Mouse (Mus musculus) gastrocnemius, postnatal 36 days (tissue): Measurements from ENCODE around the gene Scp2. TPM values are rescaled to one million over a fixed set of nuclear protein-coding genes. Genes with fewer than 3 reads are reported as not detected.
A peak's percentile ranks its signal among the peaks of the same experiment; 100 is the strongest.
"Not testable (repeated sequence)": the region's sequence is repeated elsewhere in the genome, so short reads cannot be mapped to it uniquely, and the experiment has no call there.

Experiments
- DNase-seq, 2 experiments: peaks; one replicate each; pipeline ENCODE4 v3.0.0; 2022
- intact Hi-C: fragments of 180-260 bp; cut with DNase I; formaldehyde crosslinking; loops from one replicate; pipeline ENCODE4 v1.15.1; 2025
- long read RNA-seq, 2 experiments: library from polyadenylated mRNA; stranded (forward); transcript quantifications; one replicate each; pipeline ENCODE4 v2.0.0; 2021
- total RNA-seq, 2 experiments: library from RNA; stranded (reverse); gene quantifications; 2 replicates each; pipeline ENCODE4 v1.2.3; 2021

The Scp2 gene
- total RNA-seq, result 100 to 1,000 TPM; 141 to 145 TPM
- long read RNA-seq, experiment 1, transcript Scp2-202 (5 exons, 772 nt), result major isoform, 271 of 314 reads
- long read RNA-seq, experiment 1, transcript Scp2-201 (16 exons, 2,640 nt), result minor isoform, 25 of 314 reads
- long read RNA-seq, experiment 1, partial matches to known transcripts, result 10 of 314 reads
- long read RNA-seq, experiment 1, other reads (novel, unspliced or antisense), result 4 of 314 reads
- long read RNA-seq, experiment 2, transcript Scp2-201 (16 exons, 2,640 nt), result minor isoform, 20 of 479 reads
- long read RNA-seq, experiment 2, transcript Scp2-202 (5 exons, 772 nt), result major isoform, 331 of 479 reads
- long read RNA-seq, experiment 2, partial matches to known transcripts, result 15 of 479 reads
- long read RNA-seq, experiment 2, other reads (novel, unspliced or antisense), result 112 of 479 reads

DNA sequence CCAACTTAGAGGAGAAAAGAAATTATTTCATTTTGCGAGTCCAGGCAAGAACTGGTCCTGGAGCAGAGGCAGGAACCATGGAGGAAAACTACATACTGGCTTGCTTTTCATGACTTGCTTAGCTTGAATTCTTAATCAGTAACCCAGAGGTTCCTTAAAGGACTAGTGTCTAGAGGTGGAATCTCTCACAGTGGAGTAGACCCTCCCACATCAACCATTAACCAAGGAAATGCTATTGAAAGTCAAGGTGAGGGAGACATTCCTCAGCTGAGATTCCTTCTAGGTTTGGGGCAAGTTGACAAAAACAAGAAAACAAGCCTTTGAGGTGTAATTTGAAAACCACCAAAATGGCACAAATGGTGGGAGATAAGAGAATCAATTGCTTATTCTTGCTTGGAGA is at the start of gene Scp2:
Gene Scp2, minus strand, starts transcription at position 119 of the 400 bp plus-strand sequence.
- DNase-seq, result no peak
- intact Hi-C loops, result no loop called here

- intact Hi-C loops, result no loop called here
- DNase-seq, result no peak
These were observed 48.1 kb upstream of the Scp2 start for GRCm38 (mm10) chr4:108192821-108193323.

GRCm38 (mm10) chr4:108182278-108182677 is 37.5 kb upstream of the Scp2 start:
- intact Hi-C loops, result no loop called here
- no peak for DNase-seq

GRCm38 (mm10) chr4:108168056-108168455 is 23.3 kb upstream of the Scp2 start:
- intact Hi-C loops, result loop anchor here (10.0 kb wide), 1 partner anchor 157 kb away; the partner anchor contains the start of gene Coa7
- DNase-seq, result no peak

DNA sequence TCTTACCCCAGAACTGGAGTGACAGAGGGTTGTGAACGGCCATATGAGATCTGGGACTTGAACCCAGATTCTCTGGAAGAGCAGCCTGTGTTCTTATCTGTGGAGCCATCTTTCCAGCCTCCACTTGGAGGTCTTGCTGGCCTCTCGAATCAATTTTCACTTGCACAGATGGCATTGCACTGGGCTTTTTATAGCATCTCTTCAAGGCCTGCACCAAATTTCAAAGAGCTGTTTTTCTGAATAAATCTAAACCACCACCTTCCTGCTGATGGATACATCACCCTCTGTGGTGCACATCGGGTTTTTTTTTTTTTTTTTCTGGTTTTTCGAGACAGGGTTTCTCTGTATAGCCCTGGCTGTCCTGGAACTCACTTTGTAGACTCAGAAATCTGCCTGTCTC is 22.1 kb upstream of the Scp2 start:
- intact Hi-C loops, result loop anchor here (10.0 kb wide), 1 partner anchor 158 kb away; the partner anchor contains the start of gene Coa7

DNA sequence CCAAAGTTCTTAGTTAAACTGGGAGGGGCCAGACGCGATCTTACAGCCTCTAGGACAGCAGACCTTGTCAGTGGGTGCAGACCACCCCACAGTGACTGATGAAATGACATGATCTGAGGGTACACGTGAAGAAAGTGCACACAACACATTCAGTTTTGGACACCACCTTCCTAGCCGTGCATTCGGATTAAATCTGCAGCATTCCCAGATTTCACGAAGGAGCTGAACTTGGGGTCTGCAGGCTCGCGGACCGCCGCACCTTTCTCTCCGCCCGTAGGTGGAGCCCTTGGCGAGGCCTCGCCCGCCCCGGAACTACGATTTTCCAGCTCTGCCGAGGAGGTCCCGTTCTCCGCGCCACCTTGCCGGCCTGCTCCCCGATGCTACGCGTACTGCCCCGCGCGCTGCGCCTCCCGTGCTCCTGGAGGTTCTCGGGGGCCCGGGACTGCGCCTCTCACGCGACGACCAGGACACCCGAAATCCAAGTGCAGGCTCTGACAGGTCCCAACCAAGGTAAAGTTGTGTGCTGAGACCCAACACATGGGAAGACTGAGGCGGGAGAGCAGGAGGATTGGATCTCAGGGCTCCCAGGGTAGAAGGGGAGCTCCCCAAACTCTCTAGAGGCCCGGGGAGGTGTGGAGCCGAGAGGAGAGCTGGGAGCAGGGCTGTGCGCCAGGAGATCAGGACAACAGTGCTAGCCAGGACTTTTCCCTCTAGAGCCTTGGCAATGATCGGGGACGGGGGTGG is 20.5 kb upstream of the Scp2 start, which contains the start of gene Echdc2:
Gene Echdc2, plus strand, starts transcription at position 286 of the 744 bp plus-strand sequence.
- peak; percentile 13 to 21 for DNase-seq

More for the DNA sequence above, 22.1 kb upstream of the Scp2 start:
- no peak for DNase-seq

GRCm38 (mm10) chr4:108163291-108163690 is 18.5 kb upstream of the Scp2 start:
- intact Hi-C loops, result loop anchor here (10.0 kb wide), 1 partner anchor 162 kb away; the partner anchor contains the start of gene Coa7
- DNase-seq, result no peak

More for the DNA sequence above, 20.5 kb upstream of the Scp2 start, which contains the start of gene Echdc2:
- intact Hi-C loops, result loop anchor here (10.0 kb wide), 1 partner anchor 159 kb away; the partner anchor contains the start of gene Coa7

GRCm38 (mm10) chr4:108161936-108162335 is 17.1 kb upstream of the Scp2 start:
- DNase-seq, result no peak
- intact Hi-C loops, result loop anchor here (10.0 kb wide), 1 partner anchor 163 kb away; the partner anchor contains the start of gene Coa7

GRCm38 (mm10) chr4:108155141-108155540 is 10.3 kb upstream of the Scp2 start:
- intact Hi-C loops, DNase-seq: not testable (repeated sequence)

GRCm38 (mm10) chr4:108145554-108145953 is 756 bp upstream of the Scp2 start:
- DNase-seq, intact Hi-C loops: not testable (repeated sequence)

DNA sequence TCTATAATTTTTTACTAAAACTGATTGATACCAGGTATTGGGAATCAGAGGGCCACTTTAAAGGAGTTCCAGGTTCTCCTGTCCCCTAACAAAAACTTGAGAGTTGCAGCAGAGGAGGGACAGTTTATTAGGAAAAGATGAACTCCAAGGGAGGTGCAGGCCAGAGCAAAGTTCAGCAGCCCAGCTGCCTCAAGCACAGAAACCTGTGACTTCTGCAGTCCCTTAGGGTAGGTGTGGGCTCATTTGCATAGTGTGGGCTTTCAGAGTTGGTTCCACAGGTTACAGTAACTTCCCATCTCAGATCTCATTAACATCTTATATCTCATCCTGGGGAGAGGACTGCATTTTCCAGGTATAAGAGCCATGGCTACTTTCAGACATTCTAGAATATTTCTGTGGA is 1.0 kb downstream of the Scp2 start:
- no peak for DNase-seq
- intact Hi-C loops, result no loop called here

DNA sequence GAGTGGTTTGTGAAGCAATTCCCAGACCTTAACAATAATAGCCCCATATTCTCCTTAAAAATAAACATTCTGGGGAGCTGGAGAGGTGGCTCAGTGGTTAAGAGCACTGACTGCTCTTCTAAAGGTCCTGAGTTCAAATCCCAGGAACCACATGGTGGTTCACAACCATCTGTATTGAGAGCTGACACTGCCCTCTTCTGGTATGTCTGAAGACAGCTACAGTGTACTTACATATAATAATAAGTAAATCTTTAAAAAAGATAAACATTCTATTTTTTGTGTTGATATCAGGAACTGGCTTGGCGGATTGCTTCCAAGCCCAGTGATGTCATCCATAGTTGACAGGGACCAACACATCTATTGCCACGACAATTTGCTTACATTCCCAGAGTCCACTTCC is 1.6 kb downstream of the Scp2 start:
- intact Hi-C loops, DNase-seq: not testable (repeated sequence)

GRCm38 (mm10) chr4:108136938-108137337 is 7.9 kb downstream of the Scp2 start:
- DNase-seq, result no peak
- intact Hi-C loops, result no loop called here

- intact Hi-C loops, result no loop called here
- no peak for DNase-seq
These were observed 14.3 kb downstream of the Scp2 start for GRCm38 (mm10) chr4:108130452-108130851.

DNA sequence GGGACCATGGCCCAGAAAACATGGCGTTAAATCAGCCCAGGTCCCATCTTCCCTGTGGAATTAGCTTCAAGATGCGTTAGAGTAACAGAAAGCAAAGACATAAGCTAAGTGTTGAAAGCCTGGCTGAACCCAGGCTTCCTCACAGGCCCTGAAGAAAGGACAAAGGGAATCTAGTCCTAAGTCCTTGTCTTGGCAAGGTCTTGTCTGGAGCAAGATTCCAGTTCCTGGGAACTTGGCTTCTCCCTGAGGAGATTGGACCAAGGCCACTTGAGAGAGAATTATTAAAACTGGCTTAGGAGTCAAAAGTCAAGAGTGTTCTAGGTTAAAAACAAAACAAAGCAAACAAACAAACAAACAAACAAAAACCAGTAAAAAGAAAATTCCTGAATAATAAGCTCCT is 16.5 kb downstream of the Scp2 start:
- intact Hi-C loops, result no loop called here
- no peak for DNase-seq

DNA sequence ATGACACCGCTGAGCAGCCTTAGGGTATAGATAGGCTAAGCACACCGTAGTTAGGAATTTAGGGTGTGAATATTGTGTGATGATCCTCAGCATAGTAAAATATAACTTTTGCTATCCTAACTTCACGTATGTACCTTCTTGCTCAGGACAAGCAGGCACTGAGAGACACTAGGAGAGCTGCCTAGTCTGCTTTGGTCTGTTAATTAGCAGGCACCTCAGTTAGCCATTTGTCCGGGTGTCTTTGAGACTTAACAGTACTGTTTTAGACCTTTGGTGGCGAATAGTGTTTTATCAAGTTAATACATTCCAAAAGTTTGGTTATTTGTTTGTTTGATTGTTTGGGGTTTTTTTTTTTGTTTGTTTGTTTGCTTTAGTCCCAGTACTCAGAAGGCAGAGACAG is 17.3 kb downstream of the Scp2 start:
- DNase-seq, result no peak
- intact Hi-C loops, result no loop called here

- intact Hi-C loops, result no loop called here
- DNase-seq, result no peak
These were observed 18.5 kb downstream of the Scp2 start for GRCm38 (mm10) chr4:108126260-108126659.

- intact Hi-C loops, result no loop called here
- DNase-seq, result no peak
These were observed 20.7 kb downstream of the Scp2 start for GRCm38 (mm10) chr4:108124104-108124503.

DNA sequence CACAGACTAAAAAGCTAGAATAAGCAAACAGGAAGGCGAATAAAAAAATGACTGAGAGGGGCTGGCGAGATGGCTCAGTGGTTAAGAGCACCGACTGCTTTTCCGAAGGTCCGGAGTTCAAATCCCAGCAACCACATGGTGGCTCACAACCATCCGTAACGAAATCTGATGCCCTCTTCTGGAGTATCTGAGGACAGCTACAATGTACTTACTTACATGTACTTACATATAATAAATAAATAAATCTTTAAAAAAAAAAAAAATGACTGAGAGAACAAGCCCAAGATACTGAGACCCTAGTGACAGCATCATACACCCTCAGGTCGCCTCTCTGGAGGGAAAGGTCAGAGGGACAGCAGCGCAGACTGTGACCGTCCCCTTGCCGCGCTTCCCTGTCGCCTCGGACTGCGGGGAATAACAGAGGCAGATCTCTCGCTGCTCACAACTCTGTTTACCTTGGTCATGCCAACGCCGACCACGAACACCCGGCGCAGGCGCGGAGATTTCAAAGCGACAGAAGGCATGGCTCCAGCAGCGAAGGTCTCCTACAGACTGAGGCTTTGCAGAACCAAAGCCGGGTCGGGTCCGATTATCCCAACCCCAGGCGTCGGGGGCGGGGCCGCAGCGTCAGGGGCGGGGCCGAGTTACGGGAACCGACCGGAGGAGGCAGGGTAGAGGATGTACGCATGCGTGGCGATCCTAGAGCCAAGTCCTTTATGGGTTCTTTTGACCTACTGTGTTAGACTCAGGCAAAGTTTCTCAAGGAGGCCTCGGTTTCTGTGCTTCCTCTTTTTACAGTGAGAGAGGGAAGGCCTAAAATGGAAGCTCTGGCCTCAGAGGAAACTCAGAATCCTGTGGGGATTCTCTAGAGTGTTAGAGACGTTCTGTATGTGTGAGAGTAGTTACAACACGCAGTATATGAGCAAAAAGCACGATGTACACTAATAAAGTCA is 26.6 kb downstream of the Scp2 start:
- peak; percentile 90 to 96 for DNase-seq
- intact Hi-C loops, result no loop called here

- DNase-seq, result no peak
- intact Hi-C loops, result no loop called here
These were observed 27.3 kb downstream of the Scp2 start for GRCm38 (mm10) chr4:108117488-108117887.
